Mouse (Mus musculus) olfactory bulb, adult 2 months (tissue): ENCODE results near the gene Cep170b.

Experiments
- CTCF ChIP-seq: fragments of 200-500 bp; IDR thresholded peaks from 2 replicates; pipeline ENCODE4 v1.5.1; 2012; ENCODE audit warnings: low read depth, mild to moderate bottlenecking, low read length, moderate library complexity; ENCODE audit not compliant: insufficient read depth
- POLR2A ChIP-seq: fragments of 200-500 bp; IDR thresholded peaks from 2 replicates; pipeline ENCODE4 v1.6.1; 2012; ENCODE audit warnings: mild to moderate bottlenecking, low read depth, low read length, moderate library complexity; ENCODE audit not compliant: insufficient read depth

DNA sequence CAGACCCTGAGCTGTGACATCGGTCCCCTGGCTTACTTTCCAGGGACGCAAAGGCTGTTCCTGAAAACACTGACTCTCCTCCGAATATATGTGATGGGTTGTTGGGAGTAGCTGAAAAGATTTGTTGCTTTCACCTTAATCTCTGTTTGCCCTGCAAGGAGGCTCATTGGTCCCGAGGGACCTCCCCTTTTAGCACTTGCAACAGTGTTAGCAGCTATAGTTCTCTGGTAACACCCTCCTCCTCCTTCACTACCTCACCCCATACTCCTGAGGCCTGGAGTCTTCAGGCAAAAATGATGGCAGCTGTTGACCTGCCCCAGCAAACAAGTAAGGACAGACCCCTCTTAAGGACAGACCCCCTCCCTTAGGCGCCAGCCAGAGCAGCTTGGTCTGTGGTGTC, 1.3 kb upstream of the Cep170b start:
- TF ChIP-seq POLR2A: no peak
- no peak for TF ChIP-seq CTCF
